Mouse (Mus musculus): ENCODE results near the gene Tas2r118. TPM values are rescaled to one million over a fixed set of nuclear protein-coding genes. Genes with fewer than 3 reads are reported as not detected.

Gene Tas2r118
- not detected for total RNA-seq (2021)
- long read RNA-seq, experiment 1 = 0 reads
- long read RNA-seq, experiment 2 = 0 reads

DNA sequence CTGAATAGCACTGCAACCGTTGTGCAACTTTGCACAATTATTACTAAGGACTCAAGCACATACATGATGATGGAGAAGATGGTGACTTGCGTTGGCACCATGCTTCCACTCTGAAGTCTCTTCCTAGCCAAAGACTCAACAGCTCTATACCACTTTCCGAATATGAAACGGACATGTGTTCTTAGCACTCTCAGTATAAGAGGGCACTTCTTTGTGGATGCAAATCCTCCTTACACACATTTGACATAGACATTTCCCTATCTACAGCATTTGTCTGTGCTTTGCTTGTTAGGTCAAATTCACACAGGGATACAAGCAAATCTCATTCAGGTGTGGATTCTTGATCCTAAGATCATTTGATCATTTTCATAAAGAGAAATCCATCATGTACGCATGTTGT, at the start of gene Tas2r118:
Gene Tas2r118 (minus strand): TSS at position 101 of the 400 bp plus-strand sequence.
- DNase-seq = no peak

GRCm38 (mm10) chr6:24018320-24018719, 48.5 kb upstream of the Tas2r118 start:
- no peak for DNase-seq

DNA sequence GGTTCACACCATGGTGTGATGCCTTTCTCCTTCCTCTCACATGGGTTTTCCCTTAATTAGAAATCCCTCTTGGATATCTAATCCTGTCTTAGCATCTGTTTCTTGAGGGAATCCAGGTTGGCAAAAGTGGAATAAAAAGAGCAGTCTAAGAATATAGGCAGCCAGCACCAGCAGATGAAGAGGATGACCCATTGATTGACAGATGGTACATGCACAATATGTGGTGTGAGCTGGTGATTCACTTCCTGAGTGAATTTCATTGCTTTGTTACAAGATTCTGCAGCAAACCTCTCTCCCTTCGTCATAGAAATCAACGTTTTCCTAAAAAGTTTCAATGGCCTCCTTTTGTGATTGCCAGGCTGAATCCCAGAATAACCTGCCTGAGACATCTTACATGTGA, 23.4 kb upstream of the Tas2r118 start:
- DNase-seq = no peak

- DNase-seq = no peak
These were observed 21.0 kb upstream of the Tas2r118 start for GRCm38 (mm10) chr6:23990687-23991387.

- DNase-seq = no peak
These were observed 16.4 kb upstream of the Tas2r118 start for GRCm38 (mm10) chr6:23986293-23986692.

- DNase-seq = no peak
These were observed 2.9 kb downstream of the Tas2r118 start for GRCm38 (mm10) chr6:23966980-23967379.

GRCm38 (mm10) chr6:23965925-23966324, 3.9 kb downstream of the Tas2r118 start:
- DNase-seq = no peak

DNA sequence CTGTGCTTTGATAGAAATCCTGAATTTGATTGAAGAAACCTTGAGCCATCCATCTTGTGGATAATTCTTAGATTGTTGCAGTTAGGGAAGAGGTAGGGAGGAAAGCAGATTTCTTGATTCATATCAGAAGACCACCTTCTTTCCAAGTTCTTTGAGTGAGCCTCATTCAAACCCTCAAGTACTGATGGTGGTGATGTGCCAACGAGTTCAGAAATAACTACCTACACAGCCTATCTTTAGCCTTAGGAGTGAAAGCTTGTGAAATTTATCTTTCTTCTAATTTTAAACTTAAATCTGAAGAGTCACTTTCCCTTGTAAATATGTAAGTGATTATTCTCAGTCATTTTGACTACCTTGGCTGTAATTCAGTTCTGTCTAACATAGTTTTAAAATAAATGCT, 6.1 kb downstream of the Tas2r118 start:
- DNase-seq = no peak

- no peak for DNase-seq
These were observed 29.1 kb downstream of the Tas2r118 start for GRCm38 (mm10) chr6:23940776-23941175.

DNA sequence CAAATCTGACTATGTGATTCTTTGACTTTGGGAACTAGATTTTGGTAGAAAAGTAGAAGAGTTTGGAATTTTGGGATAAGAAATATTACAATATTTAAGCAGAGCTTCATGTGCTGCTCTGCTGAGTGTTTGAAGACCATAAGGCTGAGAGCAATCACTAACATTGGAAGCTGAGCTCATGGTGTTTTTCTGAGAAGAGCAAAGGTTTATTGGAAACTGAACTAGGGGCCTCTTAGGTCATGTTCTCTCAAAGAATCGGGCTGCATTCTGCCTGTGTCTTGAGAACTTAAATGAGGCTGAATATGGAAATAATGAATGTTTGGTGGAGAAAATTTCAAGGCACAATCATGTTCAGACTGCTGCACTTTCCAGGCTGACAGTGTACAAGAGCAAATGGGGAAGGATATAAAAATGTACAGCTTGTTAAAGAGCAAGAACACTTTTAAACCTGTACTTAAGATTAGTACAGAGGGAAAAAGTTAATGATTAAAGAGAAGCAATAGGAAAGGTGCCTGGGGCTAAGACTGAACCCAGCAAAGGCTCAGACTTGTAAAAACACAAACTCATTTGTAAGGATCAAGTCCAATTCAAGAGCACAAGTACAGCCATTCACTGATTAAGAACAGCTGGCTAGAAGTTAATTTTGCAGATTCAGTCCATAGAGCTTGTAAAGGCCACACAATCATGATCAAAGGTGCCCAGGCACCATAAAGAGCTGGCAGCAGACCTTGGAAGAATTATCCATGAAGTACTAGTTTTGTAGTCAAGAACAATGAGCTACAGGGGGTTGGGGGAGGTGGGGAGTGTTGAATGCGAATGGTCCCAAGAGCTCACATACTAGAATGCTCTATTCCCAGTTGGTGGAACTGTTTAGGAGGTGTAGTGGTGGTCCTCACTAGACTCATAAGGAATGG, 31.0 kb downstream of the Tas2r118 start:
- DNase-seq = no peak

DNA sequence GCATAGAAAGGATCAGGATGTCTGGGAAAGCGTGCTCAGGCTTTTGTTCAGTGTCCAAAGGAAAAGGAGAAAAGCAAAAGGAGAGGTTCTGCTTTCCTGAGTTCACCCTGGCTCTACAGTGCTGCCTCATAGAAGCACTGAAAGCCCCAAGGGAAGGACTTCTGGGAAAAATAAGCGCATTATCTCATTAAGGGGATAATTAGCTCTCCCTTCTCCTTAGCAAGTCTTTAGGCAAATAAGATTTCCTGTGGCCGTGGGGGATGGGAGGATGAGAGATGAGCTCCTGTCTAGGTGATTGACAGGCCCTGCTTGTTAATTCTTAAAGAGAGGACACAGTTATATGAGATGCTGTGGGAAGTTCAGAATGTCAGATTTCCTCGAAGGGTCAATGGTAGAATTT, 33.4 kb downstream of the Tas2r118 start:
- no peak for DNase-seq

DNA sequence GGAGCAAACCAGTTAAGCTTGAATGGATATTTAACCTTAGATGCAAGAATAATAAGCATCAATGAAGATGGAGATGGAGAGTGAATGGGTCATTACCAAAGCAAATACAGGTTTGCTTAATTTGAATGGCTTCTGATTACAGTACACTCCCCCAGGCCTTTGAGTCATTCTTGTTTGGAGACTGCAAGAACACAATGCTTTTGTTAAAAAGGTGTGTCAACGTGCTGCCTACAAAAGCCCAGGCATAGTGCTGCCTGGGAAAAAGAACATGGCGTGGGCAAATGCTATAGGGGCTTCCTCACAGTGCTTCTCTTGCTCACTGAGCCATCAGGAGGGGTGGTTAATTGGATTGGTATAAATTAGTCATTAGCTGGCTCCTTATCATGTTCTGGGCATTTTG, 46.1 kb downstream of the Tas2r118 start:
- no peak for DNase-seq

Other genes starting within 250 kb of the Tas2r118 start
- under 1 TPM; 0.28 to 0.59 TPM for gene Cadps2, start 130.6 kb downstream of the Tas2r118 start, total RNA-seq (2021)
- not detected for gene Slc13a1, start 198.0 kb upstream of the Tas2r118 start, total RNA-seq (2021)

All from gastrocnemius, postnatal 25 days (tissue).